Mouse (Mus musculus) forebrain, embryonic 11.5 days (tissue): ENCODE measurements around the gene Rnf187. TPM values are rescaled to one million over a fixed set of nuclear protein-coding genes. Genes with fewer than 3 reads are reported as not detected.

Experiments
- ATAC-seq: fragments of 200-750 bp; cut with Nextera tagmentation; replicated peaks from 2 replicates; pipeline ENCODE4 v1.8.0; 2017; ENCODE audit warnings: moderate TSS enrichment; ENCODE audit not compliant: low FRiP score
- DNase-seq: peaks from one replicate; pipeline ENCODE4 v3.0.0-alpha.2; 2017; ENCODE audit warnings: low spot score
- H3K27ac ChIP-seq: fragments of 300-500 bp; sonication (generic); 2 replicates; pipeline ENCODE4 v1.5.1; 2014; ENCODE audit warnings: low read depth, low read length
- H3K27me3 ChIP-seq: fragments of 300-500 bp; sonication (generic); 2 replicates; pipeline ENCODE4 v1.6.1; 2014; ENCODE audit warnings: mild to moderate bottlenecking, low read length, mixed read lengths; ENCODE audit not compliant: control insufficient read depth, insufficient read depth
- H3K36me3 ChIP-seq: fragments of 300-500 bp; sonication (generic); 2 replicates; pipeline ENCODE4 v1.6.1; 2014; ENCODE audit warnings: mild to moderate bottlenecking, low read length, moderate library complexity, mixed read lengths; ENCODE audit not compliant: control insufficient read depth, insufficient read depth
- H3K4me1 ChIP-seq: fragments of 300-500 bp; sonication (generic); replicated peaks from 2 replicates; pipeline ENCODE4 v1.6.1; 2014; ENCODE audit warnings: low read length, mixed read lengths; ENCODE audit not compliant: control insufficient read depth, insufficient read depth
- H3K4me2 ChIP-seq: fragments of 300-500 bp; sonication (generic); 2 replicates; pipeline ENCODE4 v1.6.1; 2014; ENCODE audit warnings: low read depth, mild to moderate bottlenecking, low read length, moderate library complexity, mixed read lengths; ENCODE audit not compliant: severe bottlenecking
- H3K4me3 ChIP-seq: fragments of 300-500 bp; sonication (generic); 2 replicates; pipeline ENCODE4 v1.5.1; 2014; ENCODE audit warnings: low read depth, low read length
- H3K9ac ChIP-seq: fragments of 300-500 bp; sonication (generic); 2 replicates; pipeline ENCODE4 v1.6.1; 2014; ENCODE audit warnings: low read length
- H3K9me3 ChIP-seq: fragments of 300-500 bp; sonication (generic); 2 replicates; pipeline ENCODE4 v1.6.1; 2016; ENCODE audit warnings: low read length, mixed read lengths; ENCODE audit not compliant: control insufficient read depth
- WGBS: fragments of 180-500 bp; shearing (Covaris S2); extraction: QIAGEN DNeasy Blood & Tissue Kit; methylation state at CpG from one replicate; pipeline ENCODE4 v1.1.7; 2014; 5-methylcytosine and 5-hydroxymethylcytosine counted together
- polyA plus RNA-seq: library from polyadenylated mRNA; unstranded; fragments of >200 nt; fragmentation: Nextera tagmentation; extraction: Ambion mirVana; gene quantifications from 2 replicates; pipeline ENCODE4 v1.2.1, GENCODE M21; 2014

Gene Rnf187
- polyA plus RNA-seq, 1 experiment from 2014 or later, result 386 TPM

- DNase-seq (no peak), ATAC-seq (no peak)
- 77% methylated on average over 3 of the region's 3 CpGs for WGBS
- H3K4me1 ChIP-seq, result peaks cover 4% of the 10 kb centered on the region; the same call in 1 of the 2 replicates
- H3K9me3 ChIP-seq, result no peaks in the 10 kb centered on the region
- H3K4me2 ChIP-seq, result peak overlapping the region; percentile 67; the same call in 1 of the 2 replicates
- H3K27ac ChIP-seq, result no peak overlapping the region
- no peak overlapping the region for H3K4me3 ChIP-seq
- no peaks in the 10 kb centered on the region for H3K36me3 ChIP-seq
- no peak overlapping the region; the same call in 1 of the 2 replicates for H3K9ac ChIP-seq
- no peaks in the 10 kb centered on the region for H3K27me3 ChIP-seq
Observed at GRCm38 (mm10) chr11:58947306-58947705, 8.6 kb upstream of the Rnf187 start.

DNA sequence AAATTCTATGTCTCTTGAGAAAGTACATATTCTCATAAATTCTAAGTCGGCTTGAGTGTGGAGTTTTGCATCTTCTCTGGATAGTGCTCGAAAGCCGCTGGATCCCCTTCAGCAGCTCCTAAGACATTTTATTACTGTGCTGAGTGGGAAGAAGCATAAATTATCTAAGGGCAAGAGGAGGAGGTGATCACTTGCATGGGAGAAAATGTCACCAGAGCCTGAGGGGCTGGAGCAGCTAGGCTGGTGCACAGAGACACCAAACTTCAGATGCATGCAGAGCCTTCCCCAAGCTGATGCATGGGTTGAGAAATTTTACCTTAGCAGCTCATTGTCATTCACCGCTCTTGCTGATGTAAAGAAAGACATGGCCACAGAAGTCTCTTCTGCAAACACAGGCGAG, 5.4 kb upstream of the Rnf187 start:
- no peak for ATAC-seq
- 83% methylated on average over 5 of the region's 5 CpGs for WGBS

DNA sequence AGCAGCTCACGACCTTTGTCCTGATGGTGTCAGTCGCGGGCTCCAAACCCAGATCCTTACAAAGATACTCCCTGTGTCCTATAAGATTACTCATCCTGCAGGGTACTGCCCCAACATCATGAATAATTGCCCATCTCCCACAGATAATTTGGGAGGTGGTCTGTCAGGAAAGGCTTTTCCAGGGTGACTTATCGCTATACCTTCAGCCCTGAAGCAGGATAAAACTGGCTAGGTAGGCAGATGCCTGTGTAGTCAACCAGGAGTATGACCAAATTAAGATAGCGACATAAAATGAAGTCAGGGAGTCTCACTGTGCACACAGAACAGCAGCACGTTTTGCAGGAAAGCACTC, 348 bp upstream of the Rnf187 start:
- Histone ChIP-seq H3K27ac (peak overlapping the region; percentile 88), H3K9ac (peak overlapping the region; percentile 97), H3K27me3 (no peaks in the 10 kb centered on the region), H3K4me2 (peak overlapping the region; percentile 89), H3K4me1 (peaks cover 12% of the 10 kb centered on the region; the same call in 1 of the 2 replicates), H3K9me3 (no peaks in the 10 kb centered on the region), H3K36me3 (peaks cover 3% of the 10 kb centered on the region), H3K4me3 (peak overlapping the region; percentile 92)
- no peak for DNase-seq
- WGBS, result 14% methylated on average over 6 of the region's 6 CpGs
- ATAC-seq, result no peak; the same call in 1 of the 2 replicates

More for the DNA sequence above, 5.4 kb upstream of the Rnf187 start:
- DNase-seq, result no peak
- H3K4me2 ChIP-seq, result no peak overlapping the region
- H3K4me1 ChIP-seq, result peaks cover 3% of the 10 kb centered on the region; the same call in 1 of the 2 replicates
- H3K27me3 ChIP-seq, result no peaks in the 10 kb centered on the region
- H3K36me3 ChIP-seq, result no peaks in the 10 kb centered on the region
- no peak overlapping the region for H3K9ac ChIP-seq
- no peak overlapping the region for H3K27ac ChIP-seq
- no peak overlapping the region for H3K4me3 ChIP-seq
- H3K9me3 ChIP-seq, result no peaks in the 10 kb centered on the region

- Histone ChIP-seq H3K27me3 (no peaks in the 10 kb centered on the region), H3K9me3 (no peaks in the 10 kb centered on the region), H3K4me1 (peaks cover 12% of the 10 kb centered on the region; the same call in 1 of the 2 replicates), H3K4me3 (peak overlapping the region; percentile 92), H3K9ac (peak overlapping the region; percentile 97), H3K27ac (peak overlapping the region; percentile 88; the same call in 1 of the 2 replicates), H3K4me2 (peak overlapping the region; percentile 89), H3K36me3 (peaks cover 7% of the 10 kb centered on the region)
- DNase-seq, result no peak
- ATAC-seq, result no peak
- 1% methylated on average over 12 of the region's 13 CpGs for WGBS
Observed at GRCm38 (mm10) chr11:58937909-58938308, 807 bp downstream of the Rnf187 start.

DNA sequence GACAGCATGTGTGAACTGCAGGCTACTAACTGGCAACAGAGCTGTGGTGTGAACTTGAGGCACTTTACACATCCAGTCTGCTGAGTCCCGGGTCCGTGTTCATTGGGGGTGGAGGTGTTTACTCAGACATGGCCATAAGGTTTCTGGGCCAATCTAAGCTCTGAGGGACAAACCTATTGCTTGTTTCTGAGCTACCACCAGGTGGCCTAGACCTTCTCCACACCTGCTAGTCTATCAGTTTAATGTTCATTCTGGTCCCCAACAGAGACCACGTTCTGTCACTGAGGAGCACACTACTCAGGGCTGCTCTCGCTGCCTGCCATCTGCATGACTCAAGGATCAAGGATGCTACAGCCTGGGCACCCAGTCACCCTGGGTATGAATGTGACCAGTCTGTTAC, 7.1 kb downstream of the Rnf187 start:
- DNase-seq, result no peak
- Histone ChIP-seq H3K27me3 (no peaks in the 10 kb centered on the region), H3K4me3 (no peak overlapping the region), H3K4me1 (no peaks in the 10 kb centered on the region), H3K4me2 (no peak overlapping the region), H3K9ac (no peak overlapping the region), H3K36me3 (peaks cover 14% of the 10 kb centered on the region), H3K27ac (no peak overlapping the region), H3K9me3 (no peaks in the 10 kb centered on the region)
- no peak for ATAC-seq
- WGBS, result 78% methylated on average over 4 of the region's 4 CpGs

- Histone ChIP-seq H3K9me3 (no peaks in the 10 kb centered on the region), H3K4me3 (no peak overlapping the region), H3K4me2 (no peak overlapping the region), H3K4me1 (no peaks in the 10 kb centered on the region), H3K9ac (no peak overlapping the region), H3K27ac (no peak overlapping the region), H3K27me3 (no peaks in the 10 kb centered on the region), H3K36me3 (peaks cover 11% of the 10 kb centered on the region; the same call in 1 of the 2 replicates)
- no peak for ATAC-seq
- DNase-seq, result no peak
- 96% methylated on average over 3 of the region's 3 CpGs for WGBS
Observed at GRCm38 (mm10) chr11:58930254-58930653, 8.5 kb downstream of the Rnf187 start.

GRCm38 (mm10) chr11:58929641-58930040, 9.1 kb downstream of the Rnf187 start:
- DNase-seq (no peak), ATAC-seq (no peak)
- Histone ChIP-seq H3K4me2 (no peak overlapping the region), H3K27me3 (no peaks in the 10 kb centered on the region), H3K4me1 (no peaks in the 10 kb centered on the region), H3K36me3 (peaks cover 11% of the 10 kb centered on the region; the same call in 1 of the 2 replicates), H3K9ac (no peak overlapping the region), H3K9me3 (no peaks in the 10 kb centered on the region), H3K4me3 (no peak overlapping the region), H3K27ac (no peak overlapping the region)
- 57% methylated on average over 3 of the region's 3 CpGs for WGBS

GRCm38 (mm10) chr11:58929055-58929454, 9.7 kb downstream of the Rnf187 start:
- Histone ChIP-seq H3K27ac (no peak overlapping the region), H3K4me3 (no peak overlapping the region), H3K36me3 (peaks cover 11% of the 10 kb centered on the region; the same call in 1 of the 2 replicates), H3K4me2 (no peak overlapping the region), H3K27me3 (no peaks in the 10 kb centered on the region), H3K9me3 (no peaks in the 10 kb centered on the region), H3K4me1 (no peaks in the 10 kb centered on the region), H3K9ac (no peak overlapping the region)
- ATAC-seq, result no peak
- DNase-seq, result no peak
- WGBS, result 80% methylated on average over 4 of the region's 4 CpGs
